Mouse (Mus musculus) kidney, adult 8-10 months (tissue): Measurements from ENCODE around the gene Olfr391-ps.

Source experiments
- DNase-seq, 2 experiments: peaks; one replicate each; pipeline ENCODE4 v3.0.0; 2022

Olfr391-ps gene

DNA sequence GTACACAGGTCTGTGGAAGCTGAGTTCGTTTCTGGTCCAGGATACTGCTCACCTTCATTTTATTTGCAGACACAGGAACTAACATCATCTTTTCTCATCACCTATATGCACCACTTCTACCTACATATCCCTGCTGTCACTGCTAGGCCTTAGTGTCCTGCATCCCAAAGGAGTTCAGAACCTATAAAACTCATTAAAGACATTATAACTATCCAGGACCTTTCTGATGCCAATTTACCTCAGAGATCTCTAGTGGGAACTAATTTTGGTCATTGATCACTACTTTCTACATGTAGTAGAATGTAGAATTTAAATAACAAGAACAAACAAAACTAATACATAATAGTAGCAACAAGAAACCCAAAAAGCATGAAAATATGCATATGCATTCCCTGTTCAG, at the start of gene Olfr391-ps:
Olfr391-ps (minus strand) TSS at position 101 of the 400 bp plus-strand sequence.
- no peak for DNase-seq

DNA sequence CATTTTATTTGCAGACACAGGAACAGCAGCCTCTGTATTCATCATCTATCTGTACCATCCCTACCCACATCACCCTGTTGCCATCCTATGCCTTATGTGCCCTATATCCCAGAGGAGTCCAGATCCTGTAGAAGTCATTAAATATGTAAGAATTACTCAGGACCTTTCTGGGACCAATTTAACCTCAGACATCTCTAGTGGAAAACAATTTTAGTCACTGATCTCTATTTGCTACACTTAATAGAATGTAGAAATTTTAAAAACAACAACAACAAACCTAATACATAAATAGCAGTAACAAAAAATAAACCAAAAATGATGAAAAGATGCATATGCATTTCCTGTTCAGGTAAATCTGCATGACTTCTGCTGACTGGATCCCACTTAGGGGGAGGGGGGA, 48.5 kb upstream of the Olfr391-ps start, which contains the start of gene Olfr393:
Olfr393 (minus strand) TSS at position 101 of the 400 bp plus-strand sequence.
- no peak for DNase-seq

GRCm38 (mm10) chr11:73816949-73817348, 14.1 kb upstream of the Olfr391-ps start, which contains the start of gene Olfr392:
TSS of gene Olfr392 (minus strand) at chr11:73817049.
- no peak for DNase-seq

DNA sequence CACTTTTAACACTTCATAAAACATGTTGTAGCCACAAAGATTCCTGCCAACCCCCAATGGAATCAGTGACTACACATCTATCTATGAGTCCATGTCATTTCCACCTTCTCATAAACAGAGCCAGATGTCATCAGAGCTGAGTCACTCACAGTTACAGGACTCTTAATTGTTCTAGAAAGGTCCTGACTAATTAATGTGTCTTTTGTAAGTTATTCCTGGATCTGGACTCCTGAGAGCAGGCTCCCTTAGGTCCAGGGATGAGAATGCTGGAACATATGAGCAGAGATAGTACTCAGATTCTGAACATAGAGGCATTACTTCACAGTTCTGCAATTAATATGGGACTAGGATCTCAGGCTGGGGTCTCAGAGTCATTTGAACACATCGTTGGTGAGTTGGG, 20.2 kb downstream of the Olfr391-ps start, which contains the start of gene Olfr390:
Olfr390 (plus strand) TSS at position 301 of the 400 bp plus-strand sequence.
- DNase-seq = no peak

DNA sequence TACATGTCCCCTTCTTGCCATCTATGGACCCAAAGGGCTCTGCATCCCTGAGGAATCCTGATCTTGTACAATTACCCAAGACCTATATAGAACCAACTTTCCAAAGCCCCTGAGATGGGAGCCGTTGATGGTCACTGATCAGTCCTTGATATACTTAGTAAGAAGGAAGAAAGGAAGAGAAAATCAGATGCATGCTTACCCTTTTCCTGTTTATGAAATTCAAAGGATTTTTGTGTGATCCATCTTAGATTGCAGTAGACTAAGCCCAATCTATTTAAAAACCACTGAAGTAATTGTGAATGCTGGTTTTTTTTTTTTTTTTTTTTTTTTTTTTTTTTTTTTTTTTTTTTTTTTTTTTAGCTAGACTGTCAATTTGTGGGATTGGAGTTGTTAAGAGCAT, 22.2 kb downstream of the Olfr391-ps start, which contains the start of gene Olfr389:
Olfr389 (minus strand) TSS at position 101 of the 400 bp plus-strand sequence.
- DNase-seq = no peak

GRCm38 (mm10) chr11:73759115-73759514, 43.7 kb downstream of the Olfr391-ps start:
- no peak for DNase-seq
